Mouse (Mus musculus) ES-CJ7 (cell line): Measurements from ENCODE around the gene Prkcz.

ENCODE experiments used
- DNase-seq: peaks from one replicate; pipeline ENCODE4 v3.0.0; 2011; ENCODE audit warnings: low read depth, low spot score

Gene Prkcz

DNA sequence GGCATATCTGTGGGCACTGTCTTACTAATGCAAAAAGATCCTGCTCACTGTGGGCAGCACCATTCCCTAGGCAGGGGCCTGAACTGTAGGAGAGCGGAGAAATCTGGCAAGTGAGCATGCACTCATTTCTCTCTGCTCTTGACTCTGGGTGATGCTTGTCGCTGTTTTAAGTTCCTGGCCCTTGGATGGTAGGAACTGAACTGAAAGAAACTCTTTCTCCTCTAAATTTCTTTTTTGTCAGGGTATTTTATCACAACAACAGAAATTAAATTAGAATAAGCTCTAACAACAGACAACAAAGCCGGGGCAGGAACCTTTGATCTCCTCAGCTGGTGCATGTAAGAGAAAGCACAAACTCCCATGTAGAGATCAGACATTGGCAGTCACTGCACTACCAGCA is 46.1 kb downstream of the Prkcz start:
- DNase-seq = peak; percentile 29

DNA sequence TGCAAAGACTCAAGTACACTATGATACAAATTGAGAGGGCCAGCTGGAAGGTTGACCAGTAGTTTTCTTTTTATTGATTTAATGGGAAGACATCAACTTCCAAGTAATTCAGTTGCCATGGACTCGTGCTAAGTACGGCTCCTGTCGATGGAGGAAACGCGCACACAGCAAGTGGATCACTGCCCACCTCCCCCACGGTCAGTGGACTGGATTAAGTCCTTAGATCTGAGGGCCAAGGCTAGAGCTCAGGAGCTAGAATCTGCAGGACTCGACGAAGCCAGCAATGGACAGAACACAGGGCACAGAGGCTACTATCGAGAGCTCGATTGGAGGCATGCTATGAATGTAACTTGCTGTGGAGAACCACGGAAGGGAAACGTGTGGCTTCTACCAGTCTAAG is 52.5 kb downstream of the Prkcz start:
- DNase-seq = no peak

DNA sequence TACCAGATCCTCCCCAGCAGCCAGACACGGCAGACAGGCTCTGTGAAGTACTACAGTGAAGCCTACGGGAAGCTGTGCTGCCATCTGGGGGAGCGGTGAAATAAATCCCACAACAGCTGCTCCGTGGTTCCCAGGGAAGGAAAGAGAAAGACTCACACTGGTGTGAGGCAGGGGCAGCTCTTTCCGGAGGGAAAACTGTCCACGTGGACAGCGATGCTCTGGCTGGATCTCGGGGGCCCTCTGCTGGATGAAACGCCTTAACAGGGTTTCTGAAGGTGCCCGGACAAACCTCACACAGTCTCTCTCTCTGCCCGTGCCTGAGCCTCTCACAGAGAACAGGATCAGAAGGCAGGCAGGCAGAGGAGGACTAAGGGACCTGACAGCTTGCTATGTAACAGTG is 53.1 kb downstream of the Prkcz start:
- DNase-seq = peak; percentile 77

- no peak for DNase-seq
Observed at GRCm38 (mm10) chr4:155307591-155307990, 53.6 kb downstream of the Prkcz start.

DNA sequence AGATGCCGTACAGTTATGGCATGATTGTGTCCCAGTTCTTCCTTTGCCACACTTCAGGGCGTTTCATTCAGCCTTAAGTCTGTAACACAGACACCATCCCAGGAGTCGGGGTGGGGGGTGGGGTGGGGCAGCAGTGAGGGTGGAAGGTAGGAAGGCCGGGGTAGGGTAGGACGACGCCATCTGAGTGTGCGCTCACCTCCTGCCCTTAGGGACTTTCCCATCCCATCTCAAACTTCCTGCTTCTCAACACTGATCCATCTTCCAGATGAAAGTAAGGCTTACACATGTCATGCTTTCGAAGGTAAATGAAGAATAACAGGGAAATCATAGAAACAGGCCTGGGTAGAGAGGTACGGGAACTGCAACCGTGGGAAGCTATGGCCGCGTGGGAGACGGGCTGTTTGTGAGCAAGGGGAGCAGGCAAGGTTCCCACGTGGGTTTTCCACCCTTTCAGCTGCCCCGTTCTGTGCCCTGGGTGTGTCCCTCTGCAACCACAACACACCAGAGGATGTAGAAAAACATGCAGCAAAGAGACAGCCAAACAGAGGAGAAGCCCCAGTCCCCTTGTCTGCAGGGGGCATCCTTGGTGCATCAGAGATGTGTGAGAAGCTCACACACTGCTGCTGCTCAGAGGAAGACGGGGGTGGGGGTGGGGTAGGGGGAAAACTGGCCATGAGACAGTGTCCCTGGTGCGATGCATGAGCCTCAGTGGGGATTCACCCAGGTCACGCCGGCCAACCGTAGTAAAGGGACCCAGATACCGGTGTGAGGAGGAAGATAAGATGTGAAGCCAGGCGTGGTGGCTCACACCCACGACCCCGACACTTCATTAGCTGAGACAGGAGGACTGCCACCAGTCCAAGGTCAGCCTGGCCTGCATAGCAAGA is 54.6 kb downstream of the Prkcz start:
- DNase-seq = no peak

- no peak for DNase-seq
Observed at GRCm38 (mm10) chr4:155305531-155306031, 55.6 kb downstream of the Prkcz start.

- DNase-seq = no peak
Observed at GRCm38 (mm10) chr4:155304508-155305096, 56.6 kb downstream of the Prkcz start.

DNA sequence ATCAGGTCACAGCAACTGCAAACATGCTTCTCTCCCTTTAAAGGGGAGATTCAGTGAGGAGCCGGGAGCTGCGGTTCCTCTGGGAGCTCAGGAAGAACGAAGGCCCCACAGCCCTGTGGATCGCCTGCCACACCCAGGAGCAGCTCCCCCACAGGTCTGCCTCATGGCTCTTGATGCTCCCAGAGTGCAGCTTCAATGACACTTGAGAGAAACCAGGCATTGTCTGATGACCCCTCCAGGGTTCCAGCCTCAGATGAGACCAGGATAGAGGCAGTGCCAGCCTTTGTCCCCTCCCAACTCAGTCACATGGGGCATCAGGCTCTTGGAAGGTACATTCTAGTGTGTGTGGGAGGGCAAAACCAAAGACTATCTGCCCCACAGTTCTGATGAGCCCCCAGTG is 59.2 kb downstream of the Prkcz start:
- no peak for DNase-seq

- DNase-seq = no peak
Observed at GRCm38 (mm10) chr4:155301098-155301447, 60.1 kb downstream of the Prkcz start.

DNA sequence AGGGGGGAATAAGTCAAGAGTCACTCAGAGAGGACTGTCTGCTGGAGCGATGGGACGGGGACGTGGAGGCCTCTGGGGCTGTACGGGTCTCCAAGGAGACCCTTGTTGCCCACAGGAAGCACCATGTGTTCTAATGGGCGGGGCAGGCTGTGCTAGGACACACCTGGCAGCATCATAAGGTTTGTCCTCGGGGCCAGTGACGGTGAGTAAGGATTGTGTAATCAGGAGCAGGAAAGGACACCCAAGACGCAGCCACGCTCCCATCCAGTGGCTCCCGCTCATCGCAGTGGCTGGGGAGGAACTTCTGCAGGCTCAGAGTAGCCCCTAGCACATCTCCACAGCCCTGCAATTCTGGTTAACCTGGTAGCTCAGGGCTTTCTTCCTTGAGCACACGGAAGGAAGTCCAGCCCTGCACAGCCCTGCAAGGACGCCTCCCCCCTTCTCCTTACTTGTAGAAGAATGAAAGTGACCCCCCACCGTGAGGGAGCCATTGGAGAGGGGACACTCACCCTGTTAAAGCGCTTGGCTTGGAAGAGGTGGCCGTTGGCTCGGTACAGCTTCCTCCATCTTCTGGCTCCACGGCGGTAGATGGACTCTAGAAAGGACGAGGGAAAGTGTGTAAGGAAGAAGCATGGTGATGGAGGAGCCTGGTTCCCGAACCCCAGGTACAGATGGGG is 60.6 kb downstream of the Prkcz start:
- DNase-seq = no peak

DNA sequence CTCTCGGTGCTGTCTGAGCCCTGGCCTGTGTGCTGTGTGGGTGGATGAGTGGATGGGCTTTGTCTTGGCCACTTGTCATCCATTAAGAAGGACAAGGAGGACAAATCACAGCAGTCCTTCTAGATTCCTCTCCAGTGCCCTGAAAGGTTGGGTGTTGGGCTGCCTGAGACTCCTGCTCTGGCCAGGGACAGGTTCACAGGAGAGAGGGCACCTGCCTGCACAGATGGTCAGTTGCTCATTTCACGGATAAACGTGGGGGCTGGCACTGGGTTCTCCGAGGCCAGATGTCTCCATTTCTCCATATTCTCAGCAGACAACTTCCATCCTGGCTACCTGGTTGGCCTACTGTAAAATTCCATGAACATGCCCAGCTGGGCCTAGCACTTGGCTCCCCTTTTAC is 62.3 kb downstream of the Prkcz start:
- DNase-seq = no peak

GRCm38 (mm10) chr4:155297057-155297456 is 64.1 kb downstream of the Prkcz start:
- peak; percentile 73 for DNase-seq

DNA sequence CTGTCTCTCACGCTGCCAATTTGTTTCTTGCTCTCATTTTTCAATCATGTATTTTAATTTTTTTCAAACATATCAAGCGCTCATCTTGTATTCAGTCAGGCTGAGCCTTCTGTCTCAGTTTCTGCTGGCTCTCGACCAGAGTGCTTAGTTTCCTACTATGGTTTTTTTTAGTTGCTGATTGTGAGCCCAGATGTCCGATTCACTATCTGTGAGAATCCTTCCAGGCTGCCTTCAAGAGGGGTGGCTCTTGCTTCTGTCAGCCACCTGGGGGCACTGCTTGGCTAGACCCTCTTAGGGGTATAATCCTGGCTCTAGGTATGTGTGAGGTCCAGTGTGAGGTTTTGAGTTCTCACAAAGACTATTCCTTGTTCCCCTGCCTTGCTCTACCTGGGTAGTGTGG is 65.2 kb downstream of the Prkcz start:
- no peak for DNase-seq

DNA sequence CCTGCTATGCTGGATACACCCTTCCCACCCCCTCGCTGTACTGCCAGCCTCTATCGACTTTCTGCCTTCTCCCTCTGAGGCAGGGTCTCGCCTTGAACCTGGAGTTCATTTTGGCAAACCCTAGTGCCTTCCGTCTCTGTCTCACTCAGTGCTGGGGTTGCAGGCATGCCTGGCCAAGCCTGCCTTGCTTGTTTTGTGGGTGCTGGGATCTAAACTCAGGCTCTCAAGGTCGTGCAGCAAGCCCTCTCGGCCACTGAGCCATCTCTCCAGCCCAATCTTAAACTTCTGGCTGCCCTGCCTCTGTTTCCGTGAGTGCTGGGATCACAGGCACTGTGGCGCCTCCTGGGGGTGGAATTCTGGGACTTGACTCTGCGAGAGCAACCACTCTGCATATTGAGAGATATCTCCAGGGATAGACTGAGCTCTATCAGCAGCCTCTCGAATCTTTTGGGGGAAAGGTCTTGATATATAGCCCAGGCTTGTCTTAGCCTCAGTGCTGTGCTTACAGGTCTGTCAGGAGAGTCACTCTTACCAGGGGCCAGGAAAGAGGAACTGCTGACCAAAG is 66.1 kb downstream of the Prkcz start:
- peak; percentile 47 for DNase-seq

- DNase-seq = no peak
Observed at GRCm38 (mm10) chr4:155294381-155294780, 66.8 kb downstream of the Prkcz start.

- peak; percentile 47 for DNase-seq
Observed at GRCm38 (mm10) chr4:155292863-155293262, 68.3 kb downstream of the Prkcz start.

- DNase-seq = no peak
Observed at GRCm38 (mm10) chr4:155290045-155290444, 71.1 kb downstream of the Prkcz start.

- no peak for DNase-seq
Observed at GRCm38 (mm10) chr4:155288586-155288985, 72.6 kb downstream of the Prkcz start.

DNA sequence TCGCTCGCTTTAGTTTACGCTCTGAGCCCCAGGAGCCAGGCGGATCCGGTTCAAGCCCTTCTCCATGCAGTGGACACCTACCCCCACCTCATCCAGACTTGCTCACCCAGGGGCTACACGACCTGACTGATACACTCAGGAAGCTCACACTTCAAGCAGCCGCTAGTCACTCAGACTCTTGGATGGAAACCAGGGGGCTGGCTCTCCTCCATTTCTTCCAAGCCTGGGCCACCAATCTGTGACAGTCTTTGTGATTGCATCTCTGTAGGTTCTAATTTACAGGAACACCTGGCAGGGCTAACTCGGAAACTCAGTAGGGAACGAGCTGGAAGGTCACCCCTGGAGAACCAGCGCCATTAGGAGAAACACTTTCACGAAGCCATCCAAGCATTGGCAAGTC is 73.4 kb downstream of the Prkcz start:
- DNase-seq = no peak

DNA sequence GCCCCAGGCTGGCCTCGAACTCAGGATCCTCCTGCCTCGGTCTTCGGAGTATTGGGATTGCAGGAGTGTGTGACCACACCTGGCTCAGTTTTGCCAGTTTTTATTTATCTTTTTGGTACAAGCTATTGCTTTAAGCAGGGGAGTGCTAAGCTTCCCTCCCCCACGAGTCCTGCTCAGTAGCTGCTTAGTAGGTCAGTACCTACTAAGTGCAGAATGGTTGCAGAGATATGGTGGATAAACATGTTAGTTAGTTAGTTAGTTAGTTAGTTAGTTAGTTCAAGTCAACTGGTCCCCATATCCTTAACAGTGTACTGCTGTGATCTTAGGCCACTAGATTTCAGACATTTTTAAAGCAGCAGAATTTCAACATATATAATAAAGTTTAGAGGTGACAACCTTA is 75.1 kb downstream of the Prkcz start:
- no peak for DNase-seq

DNA sequence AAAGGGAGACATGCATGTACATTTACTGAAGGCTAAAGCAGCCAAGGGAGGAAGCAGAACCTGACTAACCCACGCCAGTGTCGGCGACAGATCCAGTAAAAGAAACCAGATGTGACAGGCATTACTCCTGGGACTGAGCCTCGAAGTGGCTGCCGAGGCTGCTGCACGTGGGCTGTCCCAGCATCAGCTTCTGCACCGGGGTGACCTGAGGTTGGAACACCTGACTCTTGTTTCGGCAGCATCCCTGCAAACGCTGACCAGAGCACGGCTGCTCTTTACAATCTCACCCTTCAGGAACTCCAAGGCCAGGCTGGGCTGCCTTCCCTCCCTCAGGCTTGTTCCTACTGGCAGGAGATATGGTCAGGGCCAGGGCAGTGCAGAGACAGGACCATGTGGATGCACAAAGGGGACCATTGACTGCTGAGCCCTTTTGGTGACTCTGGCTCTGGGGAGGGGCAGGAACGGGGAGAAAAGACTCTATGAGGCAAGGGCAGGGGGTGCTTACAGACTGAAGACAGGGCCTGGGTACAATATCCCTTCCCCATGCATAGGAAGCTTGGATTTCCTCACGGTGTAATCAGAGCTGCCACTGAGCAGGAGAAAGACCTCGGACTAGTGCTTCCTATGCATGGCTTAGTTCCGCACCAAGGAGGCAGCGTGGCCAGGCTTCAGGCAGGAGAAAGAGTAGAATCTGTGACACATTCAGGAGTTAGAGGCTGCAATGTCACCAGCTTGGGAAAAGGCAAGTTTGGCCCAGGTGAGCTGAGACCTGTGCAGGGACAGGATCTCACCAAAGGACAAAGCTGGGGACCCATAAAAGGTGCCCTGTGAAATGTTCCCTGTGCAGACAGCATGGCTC is 76.4 kb downstream of the Prkcz start:
- DNase-seq = no peak
